Mouse (Mus musculus) lung, embryonic 16.5 days (tissue): ENCODE results near the gene Daam2. TPM values are rescaled to one million over a fixed set of nuclear protein-coding genes. Genes with fewer than 3 reads are reported as not detected.
A peak's percentile ranks its signal among the peaks of the same experiment; 100 is the strongest.

ENCODE experiments used
- ATAC-seq: fragments of 200-750 bp; cut with Nextera tagmentation; 2 replicates; pipeline ENCODE4 v1.8.0; 2017; ENCODE audit warnings: low read depth, mild to moderate bottlenecking, moderate library complexity
- H3K27ac ChIP-seq: fragments of 300-500 bp; sonication (generic); 2 replicates; pipeline ENCODE4 v1.5.1; 2014; ENCODE audit warnings: mild to moderate bottlenecking, control low read depth, low read length
- H3K27me3 ChIP-seq: fragments of 300-500 bp; sonication (generic); 2 replicates; pipeline ENCODE4 v1.6.1; 2014; ENCODE audit warnings: low read depth, low read length, mixed read lengths; ENCODE audit not compliant: control insufficient read depth, insufficient read depth
- H3K36me3 ChIP-seq: fragments of 300-500 bp; sonication (generic); 2 replicates; pipeline ENCODE4 v1.6.1; 2014; ENCODE audit warnings: low read length; ENCODE audit not compliant: control insufficient read depth, insufficient read depth
- H3K4me1 ChIP-seq: fragments of 300-500 bp; sonication (generic); replicated peaks from 2 replicates; pipeline ENCODE4 v1.6.1; 2014; ENCODE audit warnings: low read length, mixed read lengths; ENCODE audit not compliant: control insufficient read depth, insufficient read depth
- H3K4me2 ChIP-seq: fragments of 300-500 bp; sonication (generic); 2 replicates; pipeline ENCODE4 v1.6.1; 2014; ENCODE audit warnings: low read depth, low read length, control low read depth
- H3K4me3 ChIP-seq: fragments of 300-500 bp; sonication (generic); 2 replicates; pipeline ENCODE4 v1.5.1; 2014; ENCODE audit warnings: mild to moderate bottlenecking, low read length, control low read depth
- H3K9ac ChIP-seq: fragments of 300-500 bp; sonication (generic); 2 replicates; pipeline ENCODE4 v1.6.1; 2014; ENCODE audit warnings: low read length, control low read depth
- H3K9me3 ChIP-seq: fragments of 300-500 bp; sonication (generic); 2 replicates; pipeline ENCODE4 v1.6.1; 2016; ENCODE audit warnings: low read length; ENCODE audit not compliant: control insufficient read depth
- WGBS: fragments of 180-500 bp; shearing (Covaris S2); extraction: QIAGEN DNeasy Blood & Tissue Kit; methylation state at CpG from one replicate; pipeline ENCODE4 v1.1.7; 2014; 5-methylcytosine and 5-hydroxymethylcytosine counted together
- polyA plus RNA-seq: library from polyadenylated mRNA; unstranded; fragments of >200 nt; fragmentation: Nextera tagmentation; extraction: Ambion mirVana; gene quantifications from 2 replicates; pipeline ENCODE4 v1.2.1, GENCODE M21; 2015

The Daam2 gene
- polyA plus RNA-seq, 1 experiment from 2014 or later, result 16.9 TPM

DNA sequence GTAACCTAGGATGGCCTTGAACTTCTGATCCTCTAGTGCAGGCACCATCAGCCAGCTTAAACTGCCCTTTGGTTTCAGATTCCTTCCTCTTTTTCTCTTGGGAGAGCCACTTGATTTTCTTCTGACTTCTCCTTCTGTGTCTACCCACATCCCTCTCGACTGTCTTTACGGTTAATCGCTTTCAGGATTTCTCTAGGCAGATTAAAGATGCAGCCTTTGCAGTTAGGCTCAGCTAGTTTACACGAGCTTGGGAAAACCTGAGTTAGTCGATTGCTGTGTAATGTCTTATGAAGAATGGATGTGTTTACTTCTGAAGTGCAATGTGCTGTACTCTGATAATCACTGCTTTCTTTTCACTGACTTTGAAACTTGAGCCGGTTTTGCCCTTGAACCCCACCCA, 127.5 kb downstream of the Daam2 start:
- Histone ChIP-seq H3K27ac (no peak overlapping the region), H3K4me1 (peaks cover 12% of the 10 kb centered on the region), H3K4me3 (no peak overlapping the region), H3K36me3 (peaks cover 22% of the 10 kb centered on the region), H3K27me3 (no peaks in the 10 kb centered on the region), H3K4me2 (no peak overlapping the region), H3K9me3 (no peaks in the 10 kb centered on the region), H3K9ac (no peak overlapping the region)
- ATAC-seq, result no peak
- 80% methylated on average over 6 of the region's 6 CpGs for WGBS

DNA sequence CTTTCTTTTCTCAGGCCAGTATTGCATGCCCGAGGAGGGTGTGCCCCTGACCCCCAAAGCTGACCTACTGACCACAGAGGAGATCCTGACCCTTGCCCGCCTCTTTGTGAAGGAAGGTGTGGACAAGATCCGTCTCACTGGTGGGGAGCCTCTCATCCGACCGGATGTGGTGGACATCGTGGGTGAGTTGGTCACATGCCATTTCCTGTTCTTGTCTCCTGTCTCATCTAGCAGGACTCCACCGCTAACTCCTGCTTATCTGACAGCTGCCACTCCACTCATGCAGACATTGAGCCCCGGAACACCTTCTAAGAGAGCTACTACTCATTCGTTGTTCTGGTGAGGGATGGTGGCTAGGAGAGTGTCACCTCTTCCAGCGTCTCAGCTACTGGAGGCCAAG, 129.1 kb downstream of the Daam2 start:
- no peak overlapping the region for H3K27ac ChIP-seq
- peaks cover 15% of the 10 kb centered on the region for H3K4me1 ChIP-seq
- WGBS, result 83% methylated on average over 10 of the region's 10 CpGs
- ATAC-seq, result no peak
- peaks cover 19% of the 10 kb centered on the region for H3K36me3 ChIP-seq
- no peak overlapping the region for H3K4me3 ChIP-seq
- H3K9me3 ChIP-seq, result no peaks in the 10 kb centered on the region
- no peak overlapping the region for H3K4me2 ChIP-seq
- H3K27me3 ChIP-seq, result no peaks in the 10 kb centered on the region
- no peak overlapping the region for H3K9ac ChIP-seq

DNA sequence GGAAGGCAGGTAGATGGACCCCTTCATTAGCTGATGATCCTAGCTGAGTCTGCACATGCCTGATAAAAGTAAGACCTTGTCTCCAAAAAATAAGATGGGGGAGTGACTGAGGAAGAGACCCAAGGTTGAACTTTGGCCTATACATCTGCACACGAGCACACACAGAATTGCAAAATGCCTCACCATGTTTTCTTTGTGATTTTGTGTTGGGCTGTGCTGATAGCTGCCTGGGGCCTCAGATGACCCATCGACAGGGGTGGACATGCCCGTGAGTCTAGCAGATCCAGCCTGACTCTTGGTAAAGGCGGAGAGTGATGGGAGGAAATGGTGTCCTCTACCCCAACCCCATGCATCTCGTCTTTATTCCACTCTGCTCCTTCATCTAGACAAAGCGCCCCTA, 129.9 kb downstream of the Daam2 start:
- H3K9me3 ChIP-seq, result no peaks in the 10 kb centered on the region
- no peaks in the 10 kb centered on the region for H3K27me3 ChIP-seq
- peaks cover 19% of the 10 kb centered on the region for H3K36me3 ChIP-seq
- H3K4me3 ChIP-seq, result no peak overlapping the region
- WGBS, result 60% methylated on average over 6 of the region's 6 CpGs
- H3K9ac ChIP-seq, result no peak overlapping the region
- ATAC-seq, result no peak
- H3K4me2 ChIP-seq, result no peak overlapping the region
- peaks cover 23% of the 10 kb centered on the region for H3K4me1 ChIP-seq
- no peak overlapping the region for H3K27ac ChIP-seq

DNA sequence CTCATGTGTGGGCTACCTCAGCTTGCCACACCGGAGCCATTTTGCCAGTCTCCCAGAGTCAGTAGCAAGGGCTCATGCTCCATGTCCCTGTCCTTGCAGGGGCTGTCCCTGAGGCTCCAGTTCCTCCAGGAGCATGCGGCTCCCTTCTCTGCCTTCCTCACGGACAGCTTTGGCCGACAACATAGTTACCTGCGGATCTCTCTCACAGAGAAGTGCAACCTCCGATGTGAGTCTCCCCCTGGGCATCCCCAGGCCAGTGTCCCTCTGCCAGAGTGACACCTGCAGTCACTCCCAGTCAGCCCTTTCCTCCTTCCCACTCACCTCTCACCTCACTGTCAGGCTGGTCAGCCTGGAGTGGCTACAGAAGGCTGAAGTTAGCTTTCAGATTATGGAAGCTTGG, 131.1 kb downstream of the Daam2 start:
- Histone ChIP-seq H3K4me1 (peaks cover 27% of the 10 kb centered on the region), H3K27ac (no peak overlapping the region), H3K27me3 (no peaks in the 10 kb centered on the region), H3K9ac (no peak overlapping the region), H3K4me2 (no peak overlapping the region), H3K9me3 (no peaks in the 10 kb centered on the region), H3K36me3 (peaks cover 19% of the 10 kb centered on the region), H3K4me3 (no peak overlapping the region)
- 93% methylated on average over 6 of the region's 6 CpGs for WGBS
- no peak for ATAC-seq

- 40% methylated on average over 4 of the region's 4 CpGs for WGBS
- Histone ChIP-seq H3K4me1 (peaks cover 30% of the 10 kb centered on the region), H3K27ac (peak overlapping the region; percentile 41; the same call in 1 of the 2 replicates), H3K4me3 (no peak overlapping the region), H3K36me3 (peaks cover 19% of the 10 kb centered on the region), H3K4me2 (no peak overlapping the region), H3K9ac (no peak overlapping the region), H3K9me3 (no peaks in the 10 kb centered on the region), H3K27me3 (no peaks in the 10 kb centered on the region)
- peak; percentile 23 for ATAC-seq
Measured at GRCm38 (mm10) chr17:49432071-49432711, 132.0 kb downstream of the Daam2 start.

- ATAC-seq, result no peak
Measured at GRCm38 (mm10) chr17:49431176-49431575, 133.0 kb downstream of the Daam2 start.

GRCm38 (mm10) chr17:49430136-49430535, 134.0 kb downstream of the Daam2 start:
- Histone ChIP-seq H3K9me3 (no peaks in the 10 kb centered on the region), H3K4me2 (peak overlapping the region; percentile 95), H3K27ac (no peak overlapping the region), H3K27me3 (no peaks in the 10 kb centered on the region), H3K9ac (peak overlapping the region; percentile 4; the same call in 1 of the 2 replicates), H3K4me3 (no peak overlapping the region), H3K4me1 (peaks cover 30% of the 10 kb centered on the region), H3K36me3 (peaks cover 10% of the 10 kb centered on the region)
- no peak for ATAC-seq
- WGBS, result 45% methylated on average over 6 of the region's 6 CpGs

More at GRCm38 (mm10) chr17:49431176-49431575, 133.0 kb downstream of the Daam2 start:
- Histone ChIP-seq H3K27me3 (no peaks in the 10 kb centered on the region), H3K4me2 (no peak overlapping the region), H3K9me3 (no peaks in the 10 kb centered on the region), H3K4me3 (no peak overlapping the region), H3K4me1 (peaks cover 30% of the 10 kb centered on the region), H3K27ac (no peak overlapping the region), H3K9ac (no peak overlapping the region), H3K36me3 (peaks cover 19% of the 10 kb centered on the region)
- WGBS, result 88% methylated on average over 6 of the region's 6 CpGs

DNA sequence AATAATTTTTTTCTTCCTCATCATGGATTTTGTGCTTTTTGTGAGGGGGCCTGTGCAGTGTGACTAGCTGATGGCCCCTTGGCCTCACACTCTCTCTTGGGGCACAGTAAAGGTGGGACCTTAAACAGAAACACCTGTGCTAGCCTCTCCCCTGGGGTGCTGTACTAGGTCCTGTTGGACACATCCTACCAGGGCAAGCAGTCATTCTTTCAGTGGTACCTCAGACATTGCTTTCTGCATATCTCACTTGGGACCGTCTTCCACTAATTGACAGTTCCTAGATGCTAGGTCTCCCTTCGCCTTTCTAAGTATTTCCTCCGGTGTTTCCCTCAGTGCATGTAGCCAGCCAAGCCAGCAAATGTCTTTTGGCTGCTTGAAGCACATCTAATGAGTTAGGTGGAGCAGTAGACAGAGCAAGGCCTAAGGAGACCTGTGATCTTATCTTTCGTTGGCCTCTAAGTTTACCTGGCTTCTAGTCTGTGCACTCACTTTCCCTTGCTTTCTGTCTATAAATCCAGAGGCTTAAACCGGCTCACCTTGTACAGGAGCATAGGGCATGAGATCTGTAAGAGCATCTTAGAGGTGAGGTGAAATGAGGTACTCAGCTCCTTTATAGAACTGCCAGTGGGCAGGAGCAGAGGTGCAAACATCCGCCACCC, 134.5 kb downstream of the Daam2 start:
- no peaks in the 10 kb centered on the region for H3K9me3 ChIP-seq
- peaks cover 30% of the 10 kb centered on the region for H3K4me1 ChIP-seq
- H3K36me3 ChIP-seq, result peaks cover 6% of the 10 kb centered on the region; the same call in 1 of the 2 replicates
- WGBS, result 77% methylated on average over 6 of the region's 6 CpGs
- no peak for ATAC-seq
- peak overlapping the region; percentile 95 for H3K4me2 ChIP-seq
- peak overlapping the region; percentile 82 for H3K4me3 ChIP-seq
- no peaks in the 10 kb centered on the region for H3K27me3 ChIP-seq
- peak overlapping the region; percentile 25; the same call in 1 of the 2 replicates for H3K27ac ChIP-seq
- peak overlapping the region; percentile 19 for H3K9ac ChIP-seq

DNA sequence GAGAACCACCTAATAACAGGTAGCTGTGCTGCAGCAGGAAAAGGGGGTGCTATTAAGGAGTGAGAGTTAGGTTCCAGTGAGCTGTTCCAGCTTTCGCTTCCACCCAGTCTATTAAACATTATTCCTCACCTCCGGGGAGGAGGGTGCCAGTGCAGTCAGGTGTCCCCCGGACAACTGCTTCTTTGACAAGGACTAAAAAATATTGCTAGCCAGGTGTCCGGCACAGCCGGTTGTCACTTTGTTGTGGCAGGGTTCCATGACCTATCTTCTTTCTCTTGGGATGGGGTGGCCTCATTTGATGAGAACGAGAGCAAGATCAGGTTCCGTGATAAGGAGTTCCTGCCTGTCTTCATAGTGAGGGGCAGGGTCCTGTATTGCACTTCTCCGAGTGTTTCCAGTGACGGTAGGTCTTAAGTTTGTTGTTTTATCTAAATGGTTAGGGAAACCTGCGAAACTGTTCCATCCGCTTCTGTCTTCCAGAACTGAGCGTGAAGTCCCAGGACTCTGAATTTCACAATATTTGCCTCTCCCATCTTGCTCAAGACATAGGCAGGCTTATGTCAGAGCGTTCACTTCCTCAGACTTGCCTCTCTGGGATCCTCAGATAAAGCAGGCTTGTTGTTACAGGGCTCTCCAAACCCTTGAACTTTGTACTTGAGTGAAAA, 135.3 kb downstream of the Daam2 start:
- peaks cover 30% of the 10 kb centered on the region for H3K4me1 ChIP-seq
- H3K4me3 ChIP-seq, result peak overlapping the region; percentile 82
- no peaks in the 10 kb centered on the region for H3K9me3 ChIP-seq
- H3K4me2 ChIP-seq, result peak overlapping the region; percentile 95
- H3K36me3 ChIP-seq, result peaks cover 2% of the 10 kb centered on the region; the same call in 1 of the 2 replicates
- H3K9ac ChIP-seq, result peak overlapping the region; percentile 96
- H3K27ac ChIP-seq, result peak overlapping the region; percentile 88
- WGBS, result 15% methylated on average over 13 of the region's 13 CpGs
- H3K27me3 ChIP-seq, result no peaks in the 10 kb centered on the region
- ATAC-seq, result peak; percentile 37
